Mouse (Mus musculus): ENCODE results near the gene Lin7b.

The Lin7b gene

GRCm38 (mm10) chr7:45353041-45353440, 17.3 kb downstream of the Lin7b start:
- DNase-seq (ENCODE audit: low spot score in 2 of 2): no peak

- DNase-seq (ENCODE audit: low spot score in 2 of 2): peak in 1 of 2 experiments; percentile 17
Observed at GRCm38 (mm10) chr7:45346905-45347304, 23.5 kb downstream of the Lin7b start.

- DNase-seq (ENCODE audit: low spot score in 2 of 2): peak in 1 of 2 experiments; percentile 12
Observed at GRCm38 (mm10) chr7:45343543-45343942, 26.8 kb downstream of the Lin7b start.

- DNase-seq (ENCODE audit: low spot score in 2 of 2): no peak
Observed at GRCm38 (mm10) chr7:45342081-45342480, 28.3 kb downstream of the Lin7b start.

- peak; percentile 69 to 87 for DNase-seq (ENCODE audit: low spot score in 2 of 2)
Observed at GRCm38 (mm10) chr7:45341303-45341702, 29.1 kb downstream of the Lin7b start.

- peak in 1 of 2 experiments; percentile 15 for DNase-seq (ENCODE audit: low spot score in 2 of 2)
Observed at GRCm38 (mm10) chr7:45340669-45341068, 29.7 kb downstream of the Lin7b start.

GRCm38 (mm10) chr7:45340066-45340442, 30.3 kb downstream of the Lin7b start:
- no peak for DNase-seq (ENCODE audit: low spot score in 2 of 2)

- DNase-seq (ENCODE audit: low spot score in 2 of 2): no peak
Observed at GRCm38 (mm10) chr7:45339410-45340065, 30.8 kb downstream of the Lin7b start.

GRCm38 (mm10) chr7:45338161-45338911, 32.0 kb downstream of the Lin7b start:
- peak in 1 of 2 experiments; percentile 19 for DNase-seq (ENCODE audit: low spot score in 2 of 2)

- DNase-seq (ENCODE audit: low spot score in 2 of 2): no peak
Observed at GRCm38 (mm10) chr7:45337469-45337868, 32.9 kb downstream of the Lin7b start.

- DNase-seq (ENCODE audit: low spot score in 2 of 2): no peak
Observed at GRCm38 (mm10) chr7:45336319-45336718, 34.1 kb downstream of the Lin7b start.

GRCm38 (mm10) chr7:45335056-45335455, 35.3 kb downstream of the Lin7b start, which contains the start of gene Hrc:
Gene Hrc (plus strand): TSS chr7:45335290.
- no peak for DNase-seq (ENCODE audit: low spot score in 2 of 2)

- DNase-seq (ENCODE audit: low spot score in 2 of 2): no peak
Observed at GRCm38 (mm10) chr7:45334605-45335004, 35.8 kb downstream of the Lin7b start.

GRCm38 (mm10) chr7:45333431-45333982, 36.9 kb downstream of the Lin7b start, which contains the start of gene Trpm4:
Gene Trpm4 (minus strand): TSS chr7:45333780.
- DNase-seq (ENCODE audit: low spot score in 2 of 2): peak; percentile 77 to 78

GRCm38 (mm10) chr7:45332685-45333425, 37.5 kb downstream of the Lin7b start:
- DNase-seq (ENCODE audit: low spot score in 2 of 2): peak in 1 of 2 experiments; percentile 47

GRCm38 (mm10) chr7:45331502-45331901, 38.9 kb downstream of the Lin7b start:
- DNase-seq (ENCODE audit: low spot score in 2 of 2): no peak

- DNase-seq (ENCODE audit: low spot score in 2 of 2): peak in 1 of 2 experiments; percentile 56
Observed at GRCm38 (mm10) chr7:45328841-45329475, 41.4 kb downstream of the Lin7b start.

- DNase-seq (ENCODE audit: low spot score in 2 of 2): no peak
Observed at GRCm38 (mm10) chr7:45325800-45326199, 44.6 kb downstream of the Lin7b start.

- DNase-seq (ENCODE audit: low spot score in 2 of 2): no peak
Observed at GRCm38 (mm10) chr7:45323069-45323468, 47.3 kb downstream of the Lin7b start.

GRCm38 (mm10) chr7:45322245-45322644, 48.1 kb downstream of the Lin7b start:
- DNase-seq (ENCODE audit: low spot score in 2 of 2): no peak

Measured in frontal cortex, postnatal 36 days (tissue).